Mouse (Mus musculus): ENCODE measurements around the gene Gng2. TPM values are rescaled to one million over a fixed set of nuclear protein-coding genes. Genes with fewer than 3 reads are reported as not detected.
"Not testable (repeated sequence)": the region's sequence is repeated elsewhere in the genome, so short reads cannot be mapped to it uniquely, and the experiment has no call there.

The Gng2 gene
- polyA plus RNA-seq, 1 experiment, result 6.5 TPM

DNA sequence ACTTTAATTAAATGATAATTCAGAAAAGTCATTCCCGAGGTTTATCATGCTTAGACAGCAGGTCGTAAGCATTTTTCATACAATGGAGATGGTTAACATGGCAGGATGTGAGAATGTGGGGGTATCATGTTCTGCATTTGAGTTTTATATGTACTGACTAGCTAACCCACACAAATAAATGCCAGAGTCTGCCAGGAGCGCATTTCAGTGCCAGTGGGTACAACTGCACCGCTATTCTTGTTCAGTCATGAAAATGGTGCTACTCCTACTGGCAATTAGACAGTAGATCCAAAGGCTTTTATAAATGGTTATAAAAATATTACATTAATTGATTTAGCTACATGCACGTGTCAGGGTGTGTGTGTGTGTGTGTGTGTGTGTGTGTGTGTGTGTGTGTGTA is 38.9 kb downstream of the Gng2 start:
- no peak for DNase-seq (ENCODE audit: low spot score)

DNA sequence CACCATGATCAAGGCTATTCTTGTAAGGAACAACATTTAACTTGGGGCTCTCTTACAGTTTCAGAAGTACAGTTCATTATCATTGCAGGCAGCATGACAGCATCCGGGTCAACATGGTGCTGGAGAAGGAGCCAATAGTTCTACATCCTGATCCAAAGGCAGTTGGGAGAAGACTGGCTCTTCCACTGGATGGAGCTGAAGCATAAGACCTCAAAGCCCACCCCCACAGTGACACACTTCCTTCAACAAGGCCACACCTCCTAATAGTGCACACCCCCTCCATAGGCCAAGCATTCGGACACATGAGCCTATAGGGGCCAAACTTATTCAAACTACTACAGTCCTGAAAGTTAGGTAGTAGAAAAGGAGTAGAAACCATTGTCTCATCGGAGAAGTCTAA is 42.3 kb downstream of the Gng2 start:
- DNase-seq (ENCODE audit: low spot score), result no peak

DNA sequence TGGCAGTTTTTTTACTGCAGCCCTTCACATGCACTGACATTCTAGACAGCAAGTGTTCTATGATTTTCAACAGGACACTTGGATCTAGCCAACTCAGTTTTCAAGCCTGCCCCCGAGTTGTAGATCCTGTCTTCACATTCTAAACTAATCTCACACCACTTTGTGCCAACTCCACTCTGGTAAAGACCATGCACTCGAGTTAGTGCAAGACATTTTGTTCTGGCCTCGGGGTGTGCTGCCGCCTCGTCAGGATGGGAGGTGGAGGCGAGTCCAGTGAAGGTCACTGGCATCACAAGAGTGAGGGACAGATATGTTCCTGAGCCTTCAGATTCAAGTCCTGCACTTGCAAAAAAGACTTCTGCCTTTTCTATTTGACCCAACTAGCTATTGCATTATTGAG is 44.1 kb downstream of the Gng2 start:
- no peak for DNase-seq (ENCODE audit: low spot score)

DNA sequence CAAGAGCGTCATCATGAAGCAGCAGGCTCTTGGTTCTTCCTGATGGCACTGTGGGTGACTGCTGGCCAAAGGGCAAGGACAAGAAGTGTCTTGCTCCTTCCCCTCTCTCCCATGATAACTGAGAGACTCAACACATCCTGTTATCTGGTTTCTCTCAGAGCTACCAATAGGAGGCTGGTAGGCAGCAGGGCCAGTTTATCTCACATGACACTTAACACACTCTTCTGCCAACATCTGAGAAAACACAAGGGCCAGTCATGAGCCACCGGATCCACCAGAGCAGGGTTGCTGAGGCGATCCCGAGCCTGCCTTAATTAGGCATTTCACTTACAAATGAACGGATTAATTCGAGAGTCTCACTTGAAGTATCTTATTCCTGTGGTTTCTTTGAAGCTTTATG is 49.5 kb downstream of the Gng2 start:
- DNase-seq (ENCODE audit: low spot score), result no peak

DNA sequence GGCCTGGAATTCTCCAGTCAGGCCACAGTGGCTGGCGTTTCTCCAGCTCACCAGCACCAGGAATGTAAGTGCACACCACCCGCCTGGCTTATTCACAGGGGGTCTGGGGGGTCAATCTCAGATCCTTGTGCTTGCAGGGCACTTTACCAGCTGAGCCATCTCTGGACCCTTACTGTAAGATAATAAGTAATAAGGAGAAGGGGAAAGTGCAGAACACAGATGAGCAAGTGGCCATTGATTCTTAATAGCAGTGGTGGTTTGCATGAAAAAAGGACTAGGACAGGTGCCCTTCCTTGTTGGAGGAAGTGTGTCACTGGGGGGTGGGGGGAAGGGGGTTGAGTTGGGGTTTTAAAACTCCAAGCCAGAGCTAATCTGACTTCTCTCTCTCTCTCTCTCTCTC is 50.3 kb downstream of the Gng2 start:
- no peak for DNase-seq (ENCODE audit: low spot score)

DNA sequence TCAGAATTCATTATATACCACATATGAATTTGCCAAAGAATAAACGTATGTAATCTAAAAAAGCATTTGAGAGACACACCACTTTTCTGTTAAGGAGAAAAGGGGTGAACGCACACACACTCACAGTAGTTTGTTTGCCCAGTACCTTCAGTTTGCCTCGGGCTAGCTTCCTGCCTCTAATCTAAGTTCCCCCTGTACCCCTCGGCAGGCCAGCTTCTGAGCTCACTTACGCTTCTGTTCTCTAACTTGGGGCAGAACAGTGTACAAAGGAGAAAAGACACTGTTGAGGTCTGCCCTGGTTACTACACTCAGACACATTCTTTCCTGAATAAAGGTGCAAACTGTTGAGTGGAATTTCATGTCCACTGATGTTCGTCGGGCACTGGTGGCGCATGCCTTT is 51.1 kb downstream of the Gng2 start:
- DNase-seq (ENCODE audit: low spot score), result no peak

DNA sequence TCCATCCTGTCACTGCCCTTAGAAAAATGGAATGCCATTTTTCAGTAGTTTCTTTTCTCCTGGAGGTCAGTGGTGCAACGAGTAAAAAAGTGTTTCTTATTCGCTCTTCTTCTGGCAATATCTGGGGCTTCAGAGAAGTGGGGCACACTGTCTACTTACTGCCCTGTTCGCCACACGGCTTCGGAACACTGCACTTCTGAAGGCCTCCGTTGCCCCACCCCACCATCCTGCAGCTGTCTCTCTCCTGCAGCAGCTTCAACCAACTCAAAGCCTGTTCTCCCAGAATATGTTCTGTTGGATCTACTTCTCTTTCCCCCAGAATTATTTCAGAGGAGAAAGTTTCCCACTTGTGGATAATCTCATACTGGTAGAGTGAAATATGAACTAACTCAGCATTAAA is 52.3 kb downstream of the Gng2 start:
- no peak for DNase-seq (ENCODE audit: low spot score)

DNA sequence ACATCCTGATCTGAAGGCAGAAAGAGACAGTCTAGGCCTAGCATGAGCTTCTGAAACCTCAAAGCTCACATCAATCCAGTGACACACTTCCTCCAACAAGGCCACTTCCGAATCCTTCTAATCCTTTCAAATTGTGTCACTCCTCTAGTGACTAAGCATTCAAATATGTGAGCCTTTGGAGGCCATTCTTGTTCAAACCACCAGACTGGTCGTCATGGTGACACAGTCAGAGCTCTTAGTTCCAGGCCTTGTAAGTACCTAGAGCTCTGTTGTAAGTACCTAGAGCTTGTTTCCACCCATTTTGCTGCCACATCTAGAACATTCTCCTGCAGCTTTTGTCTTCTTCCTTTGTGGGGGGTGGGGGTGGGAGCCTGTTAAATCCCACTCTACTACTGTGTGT is 53.3 kb downstream of the Gng2 start:
- DNase-seq (ENCODE audit: low spot score), result no peak

DNA sequence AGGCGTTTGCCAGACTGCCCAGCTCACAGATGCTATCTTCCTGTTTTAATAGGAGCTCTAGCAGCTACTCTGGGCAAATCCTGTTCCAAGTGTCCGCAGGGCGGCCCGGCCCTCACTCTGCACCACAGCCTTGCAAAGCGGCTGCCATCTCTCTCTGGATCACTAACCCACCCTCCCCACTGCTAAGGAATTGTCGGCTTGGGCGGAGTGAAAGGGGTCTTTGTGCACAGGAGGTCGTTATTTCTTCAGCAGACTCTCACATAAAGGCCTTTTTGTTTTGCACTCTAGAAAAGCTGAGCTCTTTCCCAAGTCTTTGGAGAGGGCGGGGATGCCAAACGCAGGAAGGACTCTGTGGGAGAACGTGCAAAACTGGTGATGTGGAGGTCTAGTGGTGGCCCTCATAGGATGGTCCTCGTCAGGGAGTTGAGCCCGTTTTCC is 57.2 kb downstream of the Gng2 start:
- DNase-seq (ENCODE audit: low spot score), result no peak

DNA sequence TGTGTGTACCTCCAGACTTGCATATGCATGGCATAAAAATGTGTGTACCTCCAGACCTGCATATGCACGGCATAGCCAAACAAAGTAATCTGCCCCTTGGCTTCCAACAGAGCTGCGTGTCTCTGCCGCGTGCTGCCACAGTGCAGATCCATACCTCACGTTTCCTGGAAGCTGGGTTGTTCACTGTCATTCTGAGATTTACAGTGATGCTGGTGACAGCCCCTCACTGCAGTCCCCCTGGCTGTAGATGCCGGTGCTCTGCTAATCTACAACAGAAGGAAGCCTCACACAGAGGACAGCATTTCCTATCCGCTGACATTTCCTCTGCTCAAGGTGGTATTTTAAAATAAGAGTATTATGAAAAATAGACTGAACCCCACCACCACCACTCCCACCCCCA is 57.6 kb downstream of the Gng2 start:
- no peak for DNase-seq (ENCODE audit: low spot score)

DNA sequence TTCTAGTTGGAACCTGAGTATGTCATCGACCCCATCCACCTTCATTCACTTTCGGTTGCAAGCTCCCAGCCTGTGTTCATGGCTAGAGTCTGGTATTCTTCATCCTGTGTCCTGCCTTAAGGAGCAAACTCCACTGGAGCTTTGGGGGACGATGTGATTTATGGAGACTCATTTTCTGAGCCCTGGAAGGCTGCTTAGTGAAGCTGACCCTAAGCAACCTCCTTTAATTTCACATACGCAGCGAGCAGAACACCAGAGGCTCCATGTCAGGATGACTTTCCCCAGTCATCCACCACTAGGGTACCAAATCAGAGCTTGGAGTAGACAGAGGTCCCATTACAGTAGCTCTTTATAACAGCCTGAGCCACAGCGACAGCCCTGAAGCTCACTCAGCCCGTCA is 59.9 kb downstream of the Gng2 start:
- DNase-seq (ENCODE audit: low spot score), result no peak

DNA sequence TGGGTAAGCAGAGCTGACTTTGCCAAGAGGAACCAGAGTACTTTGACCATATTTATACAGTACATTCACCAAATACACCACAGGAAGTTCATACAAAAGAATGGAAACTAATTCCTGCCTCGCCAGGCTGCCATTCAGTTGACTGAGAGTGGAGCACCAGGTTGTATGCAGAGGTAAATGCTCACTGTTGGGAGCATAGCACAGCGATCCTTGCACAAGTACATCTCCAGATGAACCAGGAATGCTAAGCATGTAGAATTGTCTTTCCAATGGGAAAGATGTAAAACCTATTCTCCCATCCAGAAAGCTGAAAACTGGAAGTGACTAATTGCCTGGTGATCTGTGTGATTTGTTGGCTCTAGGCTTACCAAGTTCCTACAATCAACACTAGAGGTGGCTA is 61.1 kb downstream of the Gng2 start:
- DNase-seq (ENCODE audit: low spot score), result no peak

DNA sequence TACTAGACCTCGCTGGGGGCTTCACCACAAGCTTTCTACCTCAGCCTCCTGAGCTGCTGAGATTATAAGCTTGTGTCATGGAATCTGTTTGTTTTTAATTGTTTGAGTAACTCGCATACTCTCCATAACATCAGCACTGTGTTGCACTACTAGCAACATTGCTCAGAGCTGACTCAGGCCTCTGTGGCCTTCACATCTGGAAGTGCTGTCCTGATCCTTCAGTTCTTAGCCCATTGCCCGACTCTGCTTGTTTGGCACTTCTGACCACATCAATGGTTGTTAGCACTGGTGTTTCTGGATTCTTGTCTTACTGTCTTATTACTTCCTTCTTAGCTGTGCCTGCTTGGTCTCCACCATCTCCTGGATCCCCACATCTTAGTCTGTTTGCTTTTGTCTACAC is 64.5 kb downstream of the Gng2 start:
- no peak for DNase-seq (ENCODE audit: low spot score)

DNA sequence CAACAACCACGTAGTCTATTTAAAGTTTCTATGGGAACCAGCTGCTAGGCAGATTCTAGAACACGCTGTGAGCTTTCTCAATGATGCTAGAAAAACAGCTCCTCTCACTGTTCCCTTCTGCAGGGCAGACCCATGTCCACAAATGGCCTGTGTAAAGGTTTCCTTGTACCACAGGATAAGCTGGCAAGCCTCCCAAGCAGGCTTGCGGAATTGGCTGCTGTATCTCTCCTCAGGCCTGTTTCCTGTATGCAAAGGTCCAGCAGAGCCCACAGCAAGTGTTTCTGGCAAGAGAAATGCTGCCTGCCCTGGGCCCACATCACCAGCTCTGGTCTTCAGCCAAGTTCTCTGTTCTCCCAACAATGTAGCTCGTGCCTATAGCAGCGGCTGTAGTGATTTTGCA is 71.8 kb downstream of the Gng2 start:
- no peak for DNase-seq (ENCODE audit: low spot score)

DNA sequence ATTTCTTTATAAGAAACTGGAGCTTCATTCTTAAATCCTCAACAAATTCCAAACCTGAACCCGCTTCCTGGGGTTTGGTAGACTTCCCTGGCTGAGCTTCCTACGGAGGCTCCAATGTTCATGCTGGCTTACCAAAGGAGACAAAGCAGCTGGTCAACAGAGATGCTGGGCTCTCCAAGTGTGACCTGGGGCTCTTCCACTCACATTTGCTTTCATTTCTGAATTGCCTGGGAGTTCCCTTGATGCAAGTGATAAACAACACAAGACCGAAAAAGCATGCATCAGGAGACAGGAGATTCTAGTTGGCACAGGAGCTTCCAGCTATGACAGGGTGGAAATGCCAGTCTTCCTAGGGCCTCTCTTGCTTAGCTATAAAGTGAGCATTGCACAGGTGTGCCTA is 72.6 kb downstream of the Gng2 start:
- DNase-seq (ENCODE audit: low spot score), result no peak

DNA sequence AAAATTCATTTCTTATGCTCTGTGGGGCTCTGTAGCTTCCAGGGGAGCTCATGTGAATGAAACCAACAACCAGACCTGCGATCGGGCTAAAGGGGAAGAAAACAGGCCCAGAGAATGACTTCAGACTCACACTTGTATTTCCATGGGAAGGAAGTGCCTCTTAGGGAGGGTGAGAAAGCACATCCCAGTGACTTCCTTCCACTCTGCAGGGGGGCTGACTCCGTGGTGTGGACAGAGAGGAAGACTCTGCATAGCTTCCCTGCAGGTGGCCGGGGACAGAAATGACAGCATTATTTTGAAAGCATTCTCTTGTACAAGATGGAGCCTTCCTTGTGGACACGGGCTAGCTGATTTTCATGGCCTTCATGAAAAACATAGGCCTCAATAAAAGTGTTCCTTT is 73.4 kb downstream of the Gng2 start:
- DNase-seq (ENCODE audit: low spot score), result no peak

DNA sequence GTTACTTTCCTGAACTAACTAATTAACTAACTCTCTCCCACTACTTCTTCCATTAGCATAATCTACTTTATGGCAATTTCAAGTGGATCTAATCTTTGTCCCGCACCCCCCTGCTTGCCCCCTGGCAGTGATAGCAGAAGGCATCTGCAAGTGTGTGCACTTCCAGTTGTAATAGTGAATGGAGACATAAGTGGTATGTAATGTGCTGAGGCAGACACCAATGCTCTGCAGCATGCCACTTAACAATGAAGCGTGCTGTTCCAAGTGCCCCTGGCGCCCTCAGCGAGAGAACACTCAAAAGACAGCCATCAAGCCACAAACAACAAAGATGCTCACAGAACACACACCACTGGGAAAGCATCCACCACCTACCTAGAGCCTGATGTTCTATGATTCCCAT is 76.9 kb downstream of the Gng2 start:
- no peak for DNase-seq (ENCODE audit: low spot score)

DNA sequence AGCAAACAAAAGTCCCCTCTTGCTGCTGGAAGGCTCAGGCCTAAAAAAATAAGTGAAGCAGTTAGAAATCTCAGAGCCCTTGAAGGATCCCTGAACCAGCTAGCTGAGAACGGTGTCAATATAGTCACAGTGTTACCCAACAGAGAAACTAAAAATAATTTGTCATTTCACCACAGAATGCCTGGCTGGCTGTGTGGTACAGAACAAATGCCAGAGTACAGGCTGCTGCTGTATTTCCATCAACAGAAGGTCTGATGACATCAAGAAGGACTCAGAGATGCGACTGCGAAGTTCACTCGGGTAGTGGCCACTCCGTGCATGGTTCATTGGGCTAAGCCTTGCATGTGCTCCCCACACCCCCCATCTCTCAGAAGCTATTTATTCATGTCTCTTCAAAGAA is 89.9 kb downstream of the Gng2 start:
- DNase-seq (ENCODE audit: low spot score), result no peak

DNA sequence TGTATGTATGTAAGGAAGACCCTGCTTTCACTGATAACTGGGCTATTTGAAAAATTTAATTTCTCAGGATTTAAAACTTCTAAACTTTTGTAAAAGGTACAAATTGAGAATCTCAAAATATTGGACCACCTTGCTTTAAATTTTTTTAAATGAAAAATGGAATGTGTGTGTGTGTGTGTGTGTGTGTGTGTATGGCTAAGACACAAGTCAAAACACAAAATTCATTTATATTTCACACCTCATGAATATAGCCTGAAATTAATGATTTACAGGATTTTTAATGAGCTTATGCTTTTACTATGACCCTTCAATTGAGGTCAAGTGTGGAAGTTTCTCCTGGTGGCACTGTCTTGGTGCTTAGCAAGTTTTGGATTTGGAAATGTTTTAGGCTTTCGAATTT is 93.0 kb downstream of the Gng2 start:
- not testable (repeated sequence) for DNase-seq (ENCODE audit: low spot score)

DNA sequence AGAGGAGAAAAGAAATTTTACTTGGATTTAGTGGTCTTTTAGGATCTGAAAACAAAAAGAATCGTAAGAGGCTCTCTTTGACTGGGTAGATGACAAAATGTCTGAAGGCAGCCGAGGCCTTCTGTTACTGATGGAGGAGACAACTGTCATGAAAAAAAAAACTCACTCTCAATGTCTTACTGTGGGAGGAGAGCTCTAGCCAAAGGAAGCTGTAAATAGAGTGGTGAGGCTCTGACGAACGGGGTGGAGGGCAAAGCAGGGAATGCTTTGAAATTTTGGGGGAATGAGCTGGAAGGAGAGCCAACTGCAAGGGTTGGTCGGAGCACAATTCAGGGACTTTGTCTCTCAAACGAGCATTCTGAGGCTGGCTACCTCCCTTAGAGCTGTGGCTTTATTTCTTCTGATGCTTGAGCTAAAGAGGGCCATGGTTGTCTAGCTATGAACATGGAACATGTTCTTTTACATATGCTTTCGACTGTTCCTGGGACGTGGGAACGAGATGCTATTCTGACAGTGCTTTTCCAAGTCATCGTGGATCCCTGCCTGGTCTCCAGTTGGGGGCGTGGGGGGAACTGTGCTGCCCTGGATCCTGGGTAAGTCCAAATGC is 103.1 kb downstream of the Gng2 start:
- DNase-seq (ENCODE audit: low spot score), result no peak

DNA sequence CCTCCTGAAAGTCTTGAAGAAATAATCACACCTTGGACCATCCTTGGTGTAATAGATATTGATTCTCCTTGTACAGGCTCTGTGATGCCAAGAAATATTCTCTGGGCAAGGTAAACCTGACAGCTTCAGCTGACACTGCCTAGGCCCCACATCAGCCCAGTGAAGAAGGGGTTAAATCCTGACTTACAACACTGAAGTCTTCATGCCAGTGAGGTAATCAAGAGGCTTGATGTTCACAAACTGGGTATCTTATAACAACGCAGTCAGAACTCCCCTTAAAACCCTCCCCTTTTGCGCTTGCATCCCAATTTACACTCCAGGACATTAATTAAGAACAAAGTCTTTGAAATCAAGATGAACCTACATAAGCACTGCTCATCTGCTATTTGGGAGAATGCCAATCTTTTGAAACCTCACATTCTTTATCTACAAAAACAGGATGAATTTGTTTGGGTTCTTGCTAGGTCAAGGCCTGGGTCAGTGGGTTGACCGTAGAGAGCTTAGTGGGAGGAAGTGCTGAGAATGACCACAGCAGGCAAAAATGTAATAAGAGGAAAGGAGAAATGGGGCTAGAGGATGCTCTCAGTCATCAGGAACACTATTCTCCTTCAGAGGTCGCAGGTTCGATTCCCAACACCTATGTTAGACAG is 110.0 kb downstream of the Gng2 start:
- DNase-seq (ENCODE audit: low spot score), result no peak

DNA sequence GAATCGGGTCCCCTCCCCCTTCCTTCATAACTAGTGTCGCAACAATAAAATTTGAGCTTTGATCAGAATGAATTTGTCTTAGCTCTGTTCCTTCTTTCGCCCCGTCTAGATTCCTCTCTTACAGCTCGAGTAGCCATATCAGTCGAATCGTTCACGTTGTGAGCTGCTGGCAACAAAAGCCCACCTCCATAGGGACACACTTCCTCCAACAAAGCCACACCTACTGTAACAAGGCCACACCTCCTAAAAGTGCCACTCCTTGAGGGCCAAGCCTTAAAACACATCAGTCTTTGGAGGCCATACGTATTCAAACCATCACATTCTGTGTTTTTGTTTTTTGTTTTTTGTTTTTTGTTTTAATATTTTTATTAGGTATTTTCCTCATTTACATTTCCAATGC is 112.3 kb downstream of the Gng2 start:
- not testable (repeated sequence) for DNase-seq (ENCODE audit: low spot score)

DNA sequence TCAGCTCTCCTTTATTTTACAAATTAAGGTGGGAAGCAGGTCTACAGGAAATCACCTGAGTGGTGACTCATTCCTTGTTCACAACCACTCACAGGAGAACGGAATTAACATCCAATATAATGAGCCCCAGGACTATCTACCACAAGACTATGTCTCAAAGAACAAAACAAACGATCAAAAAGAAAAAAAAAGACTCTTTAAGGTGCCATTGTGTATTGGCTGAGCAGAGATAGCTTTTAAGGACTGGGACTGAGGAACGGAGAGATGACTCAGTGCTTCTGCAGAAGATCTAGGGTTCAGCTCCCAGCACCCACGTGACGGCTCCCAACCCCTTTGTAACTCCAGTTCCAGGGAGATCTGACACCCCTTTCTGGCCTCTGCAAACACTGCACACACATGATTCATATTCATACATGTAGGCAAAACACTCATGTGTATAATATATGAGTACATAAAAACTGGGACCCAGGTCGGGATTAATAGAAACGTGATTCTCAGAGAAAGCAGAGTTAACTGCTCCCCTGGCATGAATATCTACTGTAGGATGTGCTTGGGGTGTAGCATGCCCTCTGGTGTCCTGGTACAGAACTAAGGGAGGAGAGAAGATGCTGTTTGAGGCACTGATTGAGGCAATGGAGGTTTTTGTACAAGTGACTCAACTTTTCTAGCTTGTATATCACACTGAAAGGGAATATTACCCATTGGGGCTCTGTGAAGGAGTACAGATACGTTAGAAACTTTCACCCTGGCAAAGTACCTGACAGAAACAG is 115.9 kb downstream of the Gng2 start:
- DNase-seq (ENCODE audit: low spot score), result no peak
